Comparison of ENCODE assay signal across 10 mouse cellular contexts in genomic region chr19:25200081-25200860, GRCm38 (mm10). TPM values are rescaled to one million over a fixed set of nuclear protein-coding genes. Genes with fewer than 3 reads are reported as not detected.
DNase-seq lines count a peak whose midpoint lies in the region; ATAC-seq and TF ChIP-seq lines count a peak whose summit lies in the region.
"Had no signal": no experiment of that assay in that cellular context is flagged by ENCODE, and none has a peak within 500 bp of the region (broad histone marks: within the 10 kb centered on the region; RNA-seq: fewer than 3 reads in every experiment).

No protein-coding gene starts in this region.

- H3K27me3 ChIP-seq in intestine, embryonic 14.5 days (replicated peaks; ENCODE audit: control insufficient read depth, insufficient read depth, low read length) = no peaks in the 10 kb centered on the region
- H3K27me3 ChIP-seq in intestine, postnatal 0 days (replicated peaks; ENCODE audit: control insufficient read depth, insufficient read depth, low read length) = no peaks in the 10 kb centered on the region
- H3K27me3 ChIP-seq in Patski = no peaks in the 10 kb centered on the region
- no peaks in the 10 kb centered on the region for H3K27me3 ChIP-seq in embryonic facial prominence, embryonic 11.5 days (ENCODE audit: control insufficient read depth, insufficient read depth, low read length)

- 59% methylated on average over 13 of the region's 13 CpGs for WGBS in intestine, embryonic 14.5 days
- 71% methylated on average over 13 of the region's 13 CpGs for WGBS in intestine, postnatal 0 days
- WGBS in embryonic facial prominence, embryonic 11.5 days = 68% methylated on average over 13 of the region's 13 CpGs

- in situ Hi-C loops in Patski (cut with MboI; ENCODE audit: low pct_unique_long_range_greater_than_20kb) = no loop called here

- 0 out of 2 replicates have a peak overlapping the region, but pooled peaks have one; percentile 3 for H3K27ac ChIP-seq in intestine, embryonic 14.5 days (ENCODE audit: low read depth)
- no peak overlapping the region for H3K27ac ChIP-seq in intestine, postnatal 0 days (ENCODE audit: low read depth, low read length)
- H3K27ac ChIP-seq in embryonic facial prominence, embryonic 11.5 days (replicated peaks; ENCODE audit: low read depth, low read length) = 0 out of 2 replicates have a peak overlapping the region, but pooled peaks have one; percentile 20
- H3K27ac ChIP-seq: liver, embryonic 14.5 days had no signal

- no peak overlapping the region for H3K4me2 ChIP-seq in intestine, embryonic 14.5 days (ENCODE audit: low read length)
- no peak overlapping the region for H3K4me2 ChIP-seq in intestine, postnatal 0 days (replicated peaks; ENCODE audit: low read depth)
- H3K4me2 ChIP-seq in embryonic facial prominence, embryonic 11.5 days (ENCODE audit: low read depth, low read length) = no peak overlapping the region

- no peak for TF ChIP-seq CTCF in intestine, postnatal 0 days (IDR thresholded peaks at IDR 0.05; ENCODE audit: low read depth)
- TF ChIP-seq CTCF in Patski (IDR thresholded peaks at IDR 0.05) = no peak

- POLR2A ChIA-PET in Patski (lab: Charles Lee) = no interaction called here

- no peaks in the 10 kb centered on the region for H3K9me3 ChIP-seq in intestine, embryonic 14.5 days (ENCODE audit: control insufficient read depth, low read length)
- H3K9me3 ChIP-seq in intestine, postnatal 0 days (ENCODE audit: control insufficient read depth) = no peaks in the 10 kb centered on the region
- H3K9me3 ChIP-seq in embryonic facial prominence, embryonic 11.5 days (replicated peaks; ENCODE audit: control insufficient read depth, low read length) = no peaks in the 10 kb centered on the region

- CTCF ChIA-PET in Patski (lab: Charles Lee) = interaction anchor here (1.0 kb wide), 1 partner anchor 18 kb away, joined by 3 read pairs; no protein-coding TSS in a partner anchor

- no peak for DNase-seq in intestine, embryonic 14.5 days (ENCODE audit: low spot score)
- peak; percentile 55 for DNase-seq in Patski (ENCODE audit: low read depth, low spot score)
- DNase-seq in embryonic facial prominence, embryonic 11.5 days (ENCODE audit: low spot score) = no peak
- DNase-seq in kidney, postnatal 25 days = peak; percentile 83 to 91
- no peak for DNase-seq in layer of hippocampus, adult 18-20 months (ENCODE audit: low spot score in 2 of 2)
- no peak for DNase-seq in adrenal gland, postnatal 14 days
- DNase-seq: cerebellum, adult 11-12 months; gastrocnemius, postnatal 14 days had no signal

- H3K9ac ChIP-seq in intestine, embryonic 14.5 days (ENCODE audit: low read length) = no peak overlapping the region
- no peak overlapping the region for H3K9ac ChIP-seq in intestine, postnatal 0 days (ENCODE audit: low read depth, low read length)
- no peak overlapping the region; the same call in 1 of the 2 replicates for H3K9ac ChIP-seq in embryonic facial prominence, embryonic 11.5 days (replicated peaks; ENCODE audit: low read length)
- H3K9ac ChIP-seq: liver, embryonic 14.5 days had no signal

- ATAC-seq in intestine, embryonic 14.5 days (replicated peaks; ENCODE audit: low FRiP score, low TSS enrichment, low read depth) = peak; percentile 53; the same call in 1 of the 2 replicates
- ATAC-seq in intestine, postnatal 0 days = no peak
- peak; percentile 47 for ATAC-seq in Patski
- ATAC-seq in embryonic facial prominence, embryonic 11.5 days (replicated peaks; ENCODE audit: insufficient number of reproducible peaks, low FRiP score, low TSS enrichment, low read depth) = 0 out of 2 replicates have a peak, but pooled peaks have one; percentile 24

- H3K4me1 ChIP-seq in intestine, embryonic 14.5 days (replicated peaks; ENCODE audit: control insufficient read depth, insufficient read depth, low read length) = 0 out of 2 replicates have a peak, but pooled peaks cover 8% of the 10 kb centered on the region
- H3K4me1 ChIP-seq in intestine, postnatal 0 days (replicated peaks; ENCODE audit: control insufficient read depth, insufficient read depth, low read length) = no peaks in the 10 kb centered on the region
- H3K4me1 ChIP-seq in embryonic facial prominence, embryonic 11.5 days (ENCODE audit: control insufficient read depth, insufficient read depth, low read length) = peaks cover 2% of the 10 kb centered on the region; the same call in 1 of the 2 replicates

- no peaks in the 10 kb centered on the region for H3K36me3 ChIP-seq in intestine, embryonic 14.5 days (ENCODE audit: control insufficient read depth, insufficient read depth, low read length)
- H3K36me3 ChIP-seq in intestine, postnatal 0 days (ENCODE audit: control insufficient read depth, insufficient read depth) = 0 out of 2 replicates have a peak, but pooled peaks cover 3% of the 10 kb centered on the region
- no peaks in the 10 kb centered on the region for H3K36me3 ChIP-seq in embryonic facial prominence, embryonic 11.5 days (replicated peaks; ENCODE audit: control insufficient read depth, insufficient read depth, low read depth, low read length)

- H3K4me3 ChIP-seq in intestine, embryonic 14.5 days (ENCODE audit: low read depth, low read length) = no peak overlapping the region
- no peak overlapping the region for H3K4me3 ChIP-seq in intestine, postnatal 0 days (ENCODE audit: low read depth, low read length)
- no peak overlapping the region for H3K4me3 ChIP-seq in embryonic facial prominence, embryonic 11.5 days (ENCODE audit: low read depth, low read length)

RNA-seq across cellular contexts. Expression of gene Kank1, which starts 36.5 kb away (rescaled TPM):
- 16.4 and 17.7 TPM in 2 replicates for polyA plus RNA-seq in intestine, embryonic 14.5 days (2014; fragmentation: Nextera tagmentation; extraction: Ambion mirVana)
- 6.0 and 6.9 TPM in 2 replicates for polyA plus RNA-seq in intestine, postnatal 0 days (2015; fragmentation: Nextera tagmentation; extraction: Ambion mirVana)
- polyA plus RNA-seq in Patski (2021) = 60.9 TPM
- polyA plus RNA-seq in embryonic facial prominence, embryonic 11.5 days (2014; fragmentation: Nextera tagmentation; extraction: Ambion mirVana) = 17.6 and 18.8 TPM in 2 replicates
- total RNA-seq in layer of hippocampus, adult 18-20 months (2021) = 10 to 100 TPM; 17.8 to 20.1 TPM
- total RNA-seq in adrenal gland, postnatal 14 days (2021) = 22.3 and 26.1 TPM in 2 replicates

Comparison
In these comparisons a context has a peak if more than half of its experiments do, and no peak if none do; other contexts are left out.
1. DNase-seq: peak in Patski (single experiment) and kidney, postnatal 25 days (2 of 2); none in intestine, embryonic 14.5 days (single experiment), embryonic facial prominence, embryonic 11.5 days (single experiment), layer of hippocampus, adult 18-20 months (0 of 2) and adrenal gland, postnatal 14 days (single experiment).